Mouse (Mus musculus) duodenum, adult 2 months (tissue): ENCODE data around the gene Krtap1-3. TPM values are rescaled to one million over a fixed set of nuclear protein-coding genes. Genes with fewer than 3 reads are reported as not detected.

Source experiments
- polyA plus RNA-seq: library from polyadenylated mRNA; depleted of rRNA; stranded (reverse); fragments of >200 nt; gene quantifications from 2 replicates; pipeline ENCODE4 v1.2.3, GENCODE M21; 2012; ENCODE audit warnings: low replicate concordance; rRNA removed

Gene Krtap1-3
- polyA plus RNA-seq: not detected in 2 replicates

DNA sequence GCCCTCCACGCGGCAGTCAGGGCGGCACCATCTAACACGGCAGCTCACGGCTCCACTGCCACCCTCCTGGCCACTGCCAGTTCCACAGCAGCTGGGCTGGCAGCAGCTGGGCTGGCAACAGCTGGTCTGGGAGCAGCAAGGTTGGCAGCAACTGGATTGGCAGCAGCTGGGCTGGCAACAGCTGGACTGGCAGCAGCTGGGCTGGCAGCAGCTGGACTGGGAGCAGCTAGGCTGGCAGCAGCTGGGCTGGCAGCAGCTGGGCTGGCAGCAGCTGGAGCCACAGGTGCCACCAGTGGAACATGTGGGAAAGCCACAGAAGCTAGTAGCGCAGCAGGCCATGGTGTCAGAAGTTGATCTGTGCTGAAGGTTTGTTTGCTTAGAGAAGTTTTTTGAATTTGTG is at the start of gene Krtap1-3:
Gene Krtap1-3 (minus strand): TSS at position 359 of the 400 bp plus-strand sequence.

DNA sequence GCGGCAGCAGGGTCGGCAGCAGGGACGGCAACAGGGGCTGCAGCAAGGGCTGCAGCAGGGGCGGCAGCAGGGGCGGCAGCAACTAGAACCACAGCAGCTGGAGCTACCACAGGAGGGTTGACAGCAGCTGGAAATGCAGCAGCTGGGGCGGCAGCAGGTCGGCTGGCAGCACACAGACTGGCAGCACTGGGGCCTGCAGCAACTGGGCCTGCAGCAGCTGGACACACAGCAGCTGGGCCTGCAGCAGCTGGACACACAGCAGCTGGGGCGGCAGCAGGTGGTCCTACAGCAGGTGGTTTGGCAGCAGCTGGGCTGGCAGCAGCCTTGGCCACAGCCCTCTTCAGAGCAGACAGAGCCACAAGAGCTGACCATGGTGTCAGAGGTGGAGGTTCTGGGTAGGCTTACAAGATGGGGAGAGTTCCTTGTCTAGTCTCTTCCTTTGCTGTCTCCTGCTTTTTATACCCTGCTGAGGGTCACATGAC is 43.6 kb upstream of the Krtap1-3 start, which contains the start of gene Krtap4-2:
Gene Krtap4-2 (minus strand): TSS at position 432 of the 482 bp plus-strand sequence.

DNA sequence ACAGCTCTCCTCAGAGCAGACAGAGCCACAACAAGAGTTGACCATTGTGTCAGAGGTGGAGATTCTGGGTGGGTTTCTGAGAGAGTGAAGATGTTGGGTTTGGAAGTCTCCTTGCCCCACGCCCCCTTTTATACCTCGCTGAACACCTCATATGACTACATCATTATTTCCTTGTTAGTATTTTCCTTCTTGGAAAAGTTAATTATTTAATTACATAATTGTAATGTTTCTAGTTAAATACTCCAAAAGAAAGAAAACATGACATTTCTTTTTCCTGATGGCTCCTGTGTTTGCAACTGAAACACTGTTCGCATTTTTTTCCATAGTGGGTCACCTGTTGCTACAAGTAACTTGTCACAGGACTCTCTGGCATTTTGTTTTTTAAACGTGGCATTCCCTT is 37.0 kb upstream of the Krtap1-3 start, which contains the start of gene Krtap4-1:
Gene Krtap4-1 (minus strand): TSS at position 101 of the 400 bp plus-strand sequence.

DNA sequence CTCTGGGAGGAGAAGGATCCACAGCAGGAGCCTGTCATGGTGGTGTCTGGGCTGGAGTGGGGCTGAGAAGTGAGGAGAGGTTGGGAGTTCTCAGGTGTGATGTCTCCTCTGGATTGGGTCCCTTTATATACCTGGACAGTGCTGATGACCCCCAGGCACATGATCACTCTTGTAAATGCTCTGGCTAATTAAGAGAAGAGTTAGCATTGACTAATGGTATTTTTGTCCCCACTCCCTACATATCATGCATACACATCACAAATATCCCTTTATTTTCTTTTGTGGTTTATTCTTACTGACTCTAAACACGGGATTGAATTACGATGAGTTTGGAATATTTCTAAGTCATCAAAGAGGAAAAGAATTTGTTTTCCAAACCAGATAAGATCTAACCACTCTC is 29.2 kb upstream of the Krtap1-3 start, which contains the start of gene Gm11562:
Gene Gm11562 (minus strand): TSS at position 101 of the 400 bp plus-strand sequence.

DNA sequence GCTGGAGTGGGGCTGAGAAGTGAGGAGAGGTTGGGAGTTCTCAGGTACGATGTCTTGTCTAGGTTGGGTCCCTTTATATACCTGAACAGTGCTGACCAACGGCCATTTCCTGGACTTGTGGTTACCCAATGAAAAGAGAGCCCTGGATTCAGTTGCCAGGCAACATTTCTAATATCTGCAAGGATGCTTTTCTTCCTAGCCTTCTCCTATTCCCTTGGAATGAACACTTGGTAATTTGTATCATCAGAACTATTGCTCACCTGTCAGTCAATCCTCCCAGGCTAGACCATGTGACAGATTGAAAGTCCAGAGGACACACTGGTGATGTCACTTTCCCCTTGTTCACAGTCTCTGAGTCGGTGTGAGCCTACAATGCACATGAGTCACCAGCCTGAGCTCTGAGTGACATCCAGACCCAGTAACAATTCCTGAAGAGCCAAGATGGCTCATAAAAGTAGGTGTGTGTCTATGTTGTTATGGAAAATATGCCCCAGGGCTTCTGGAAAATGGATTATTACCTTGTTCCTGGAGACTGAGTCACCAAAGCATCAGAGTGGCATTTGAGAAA is 23.7 kb upstream of the Krtap1-3 start, which contains the start of gene Krtap2-4:
Gene Krtap2-4 (minus strand): TSS at position 51 of the 568 bp plus-strand sequence.

DNA sequence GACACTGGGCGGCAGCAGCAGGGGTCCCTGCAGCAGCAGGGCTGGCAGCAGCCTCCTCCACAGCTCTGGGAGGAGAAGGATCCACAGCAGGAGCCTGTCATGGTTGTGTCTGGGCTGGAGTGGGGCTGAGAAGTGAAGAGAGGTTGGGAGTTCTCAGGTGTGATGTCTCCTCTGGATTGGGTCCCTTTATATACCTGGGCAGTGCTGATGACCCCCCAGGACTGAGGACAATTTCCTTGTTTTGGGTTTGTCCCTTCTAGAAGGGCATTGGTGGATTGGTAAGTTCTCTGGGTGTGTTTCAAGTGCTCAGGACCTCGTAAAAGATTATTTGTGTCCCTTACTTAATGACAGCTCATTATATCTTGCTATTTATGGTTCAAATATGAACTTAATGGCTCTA is 18.9 kb upstream of the Krtap1-3 start, which contains the start of gene Gm11937:
Gene Gm11937 (minus strand): TSS at position 101 of the 400 bp plus-strand sequence.

DNA sequence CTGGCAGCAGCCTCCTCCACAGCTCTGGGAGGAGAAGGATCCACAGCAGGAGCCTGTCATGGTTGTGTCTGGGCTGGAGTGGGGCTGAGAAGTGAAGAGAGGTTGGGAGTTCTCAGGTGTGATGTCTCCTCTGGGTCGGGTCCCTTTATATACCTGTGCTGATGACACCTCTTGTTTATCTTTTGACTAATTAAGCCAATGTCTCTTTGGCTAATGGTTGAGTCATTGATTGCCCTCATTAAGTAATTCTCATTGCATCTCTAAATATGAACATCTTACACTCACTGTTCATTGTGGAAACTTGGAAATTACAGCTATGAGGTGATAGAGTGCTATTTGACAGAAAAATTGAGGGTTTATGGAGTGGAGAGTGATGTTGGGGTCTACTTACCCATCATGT is 12.1 kb upstream of the Krtap1-3 start, which contains the start of gene Gm11938:
Gene Gm11938 (minus strand): TSS at position 101 of the 400 bp plus-strand sequence.

DNA sequence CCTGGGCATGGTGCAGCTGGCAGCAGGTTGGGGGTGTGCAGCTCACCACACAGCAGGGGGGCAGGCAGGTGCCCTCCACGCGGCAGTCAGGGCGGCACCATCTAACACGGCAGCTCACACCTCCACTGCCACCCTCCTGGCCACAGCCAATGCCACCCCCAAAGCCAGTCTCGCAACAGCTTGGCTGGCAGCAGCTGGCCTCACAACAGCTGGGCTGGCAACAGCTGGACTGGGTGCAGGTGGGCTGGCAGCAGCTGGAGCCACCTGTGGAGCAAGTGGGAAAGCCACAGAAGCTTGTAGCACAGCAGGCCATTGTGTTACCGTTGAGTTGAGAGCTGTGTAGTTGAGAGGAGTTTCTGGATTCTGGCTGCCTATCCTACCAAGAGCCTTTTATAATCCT is 6.6 kb upstream of the Krtap1-3 start, which contains the start of gene Krtap9-3:
Gene Krtap9-3 (minus strand): TSS at position 364 of the 400 bp plus-strand sequence.

DNA sequence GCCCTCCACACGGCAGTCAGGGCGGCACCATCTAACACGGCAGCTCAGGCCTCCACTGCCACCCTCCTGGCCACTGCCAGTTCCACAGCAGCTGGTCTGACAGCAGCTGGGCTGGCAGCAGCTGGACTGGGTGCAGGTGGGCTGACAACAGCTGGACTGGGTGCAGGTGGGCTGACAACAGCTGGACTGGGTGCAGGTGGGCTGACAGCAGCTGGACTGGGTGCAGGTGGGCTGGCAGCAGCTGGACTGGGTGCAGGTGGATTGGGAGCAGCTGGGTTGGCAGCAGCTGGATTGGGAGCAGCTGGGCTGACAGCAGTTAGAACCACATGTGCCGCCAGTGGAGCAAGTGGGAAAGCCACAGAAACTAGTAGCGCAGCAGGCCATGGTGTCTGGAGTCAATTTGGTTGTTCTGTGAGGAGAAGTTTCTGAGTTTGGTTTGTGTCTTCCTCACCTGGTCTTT is 7.9 kb downstream of the Krtap1-3 start, which contains the start of gene Krtap1-4:
Gene Krtap1-4 (minus strand): TSS at position 410 of the 460 bp plus-strand sequence.

DNA sequence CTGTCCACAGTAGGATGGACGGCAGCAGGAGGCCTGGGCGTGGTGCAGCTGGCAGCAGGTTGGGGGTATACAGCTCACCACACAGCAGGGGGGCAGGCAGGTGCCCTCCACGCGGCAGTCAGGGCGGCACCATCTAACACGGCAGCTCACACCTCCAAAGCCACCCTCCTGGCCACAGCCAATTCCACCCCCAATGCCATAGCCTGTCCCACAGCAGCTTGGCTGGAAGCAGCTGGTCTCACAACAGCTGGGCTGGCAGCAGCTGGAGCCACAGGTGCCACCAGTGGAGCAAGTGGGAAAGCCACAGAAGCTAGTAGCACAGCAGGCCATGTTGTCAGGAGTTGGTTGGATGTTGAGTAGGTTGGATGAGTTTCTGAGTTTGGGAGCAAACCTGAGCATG is 10.5 kb downstream of the Krtap1-3 start, which contains the start of gene Krtap1-5:
Gene Krtap1-5 (minus strand): TSS at position 381 of the 400 bp plus-strand sequence.

DNA sequence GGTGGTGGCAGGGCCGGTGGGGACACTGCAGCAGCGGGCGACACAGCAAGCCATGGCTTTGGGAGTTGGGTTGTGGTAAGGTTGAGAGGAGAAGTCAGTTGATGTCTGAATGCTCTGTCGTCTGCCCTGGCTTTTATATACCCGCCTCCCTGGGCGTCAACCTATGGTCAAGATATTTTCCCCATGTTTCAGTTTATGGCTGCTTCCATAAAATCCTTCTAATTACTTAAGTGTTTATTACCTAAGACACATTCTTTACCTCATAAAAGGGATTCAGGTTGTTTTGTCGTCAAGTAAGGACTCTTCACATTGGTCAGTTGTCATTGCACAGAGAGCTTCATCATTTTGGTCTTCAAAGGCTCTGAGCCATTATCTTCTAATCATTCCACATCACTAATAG is 24.6 kb downstream of the Krtap1-3 start, which contains the start of gene Krtap3-1:
Gene Krtap3-1 (minus strand): TSS at position 101 of the 400 bp plus-strand sequence.

DNA sequence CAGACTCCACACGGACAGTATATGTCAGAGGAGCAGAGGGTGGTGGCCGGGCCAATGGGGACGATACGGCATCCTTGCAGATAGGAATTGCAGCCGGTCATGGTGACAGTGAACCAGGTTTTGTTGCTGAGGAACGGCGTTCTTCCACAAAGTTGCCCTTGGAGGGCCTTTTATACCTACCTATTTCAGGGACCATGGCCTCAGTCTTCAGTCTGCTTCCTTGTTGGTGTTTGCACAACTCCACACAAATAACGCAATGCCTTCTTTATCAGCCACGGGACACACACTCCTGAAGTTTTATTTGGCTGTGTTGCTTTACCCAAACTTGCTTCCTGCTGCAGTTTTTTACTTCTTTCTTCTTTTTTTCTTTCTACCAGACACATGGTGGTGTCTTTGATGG is 31.8 kb downstream of the Krtap1-3 start, which contains the start of gene Gm11939:
Gene Gm11939 (minus strand): TSS at position 101 of the 400 bp plus-strand sequence.

DNA sequence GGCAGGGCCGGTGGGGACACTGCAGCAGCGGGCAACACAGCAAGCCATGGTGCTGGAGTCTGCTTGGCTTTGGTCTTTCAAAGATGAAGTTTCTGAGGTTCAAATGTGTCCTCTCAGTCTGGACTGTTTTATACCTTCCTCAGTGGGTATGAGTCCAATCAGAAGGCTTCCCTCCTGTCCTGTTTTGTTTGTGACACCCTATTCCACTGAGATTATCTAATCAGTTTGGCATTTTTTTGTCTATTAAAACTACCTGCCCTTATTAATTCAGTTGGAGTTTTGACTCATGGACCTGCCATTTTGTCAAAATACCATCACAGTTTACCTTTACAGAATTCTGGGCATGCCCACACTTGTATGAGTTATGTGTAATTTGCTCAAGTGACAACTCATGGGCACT is 34.4 kb downstream of the Krtap1-3 start, which contains the start of gene Krtap3-2:
Gene Krtap3-2 (minus strand): TSS at position 101 of the 400 bp plus-strand sequence.

DNA sequence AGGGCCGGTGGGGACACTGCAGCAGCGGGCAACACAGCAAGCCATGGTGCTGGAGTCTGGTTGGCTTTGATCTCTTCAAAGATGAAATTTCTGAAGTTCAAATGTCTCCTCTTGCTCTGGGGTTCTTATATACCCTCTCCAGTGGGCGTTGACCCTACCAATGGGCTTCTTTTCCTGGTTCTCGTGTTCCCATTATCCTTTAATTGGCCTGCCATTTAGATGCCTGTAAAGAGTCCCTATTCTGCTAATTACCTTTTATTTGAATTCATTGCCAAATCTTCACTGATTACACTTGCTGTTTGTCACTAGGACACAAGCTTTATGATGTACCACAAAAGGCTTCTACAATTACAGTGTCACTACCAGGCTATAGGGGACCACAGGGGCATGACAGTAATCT is 40.4 kb downstream of the Krtap1-3 start, which contains the start of gene Krtap3-3:
Gene Krtap3-3 (minus strand): TSS at position 101 of the 400 bp plus-strand sequence.

Other genes with a start within 250 kb of the Krtap1-3 start
- not detected in 2 replicates for gene Krt27, start 240.2 kb downstream of the Krtap1-3 start, polyA plus RNA-seq
- gene Krt28, start 216.4 kb downstream of the Krtap1-3 start, polyA plus RNA-seq: 0.15 TPM in 1 of 2 replicates, not detected in the other
- 0.22 and 0.31 TPM in 2 replicates for gene Krt10, start 202.0 kb downstream of the Krtap1-3 start, polyA plus RNA-seq
- gene Krt12, start 169.1 kb downstream of the Krtap1-3 start, polyA plus RNA-seq: 2.3 and 5.4 TPM in 2 replicates
- gene Krt20, start 153.2 kb downstream of the Krtap1-3 start, polyA plus RNA-seq: 90.1 and 382 TPM in 2 replicates
- 2.5 and 23.6 TPM in 2 replicates for gene Krt23, start 98.2 kb downstream of the Krtap1-3 start, polyA plus RNA-seq
- gene Krt39, start 70.0 kb downstream of the Krtap1-3 start, polyA plus RNA-seq: not detected in 2 replicates
- gene Krt40, start 48.2 kb downstream of the Krtap1-3 start, polyA plus RNA-seq: not detected in 2 replicates
- gene Krtap3-3, start 40.5 kb downstream of the Krtap1-3 start, polyA plus RNA-seq: not detected in 2 replicates
- not detected in 2 replicates for gene Krtap3-2, start 34.5 kb downstream of the Krtap1-3 start, polyA plus RNA-seq
- gene Gm11939, start 31.9 kb downstream of the Krtap1-3 start, polyA plus RNA-seq: not detected in 2 replicates
- gene Krtap3-1, start 24.7 kb downstream of the Krtap1-3 start, polyA plus RNA-seq: 0.21 TPM in 1 of 2 replicates, not detected in the other
- gene Krtap1-5, start 10.3 kb downstream of the Krtap1-3 start, polyA plus RNA-seq: not detected in 2 replicates
- gene Krtap1-4, start 7.7 kb downstream of the Krtap1-3 start, polyA plus RNA-seq: not detected in 2 replicates
- gene Krtap9-3, start 6.8 kb upstream of the Krtap1-3 start, polyA plus RNA-seq: not detected in 2 replicates
- gene Gm11938, start 12.0 kb upstream of the Krtap1-3 start, polyA plus RNA-seq: not detected in 2 replicates
- gene Gm11937, start 18.9 kb upstream of the Krtap1-3 start, polyA plus RNA-seq: not detected in 2 replicates
- 0.27 TPM in 1 of 2 replicates, not detected in the other for gene Krtap2-4, start 23.5 kb upstream of the Krtap1-3 start, polyA plus RNA-seq
- gene Gm11562, start 29.1 kb upstream of the Krtap1-3 start, polyA plus RNA-seq: not detected in 2 replicates
- not detected in 2 replicates for gene Krtap4-1, start 36.9 kb upstream of the Krtap1-3 start, polyA plus RNA-seq
- gene Krtap4-2, start 43.7 kb upstream of the Krtap1-3 start, polyA plus RNA-seq: not detected in 2 replicates
- not detected in 2 replicates for gene Krtap4-7, start 52.8 kb upstream of the Krtap1-3 start, polyA plus RNA-seq
- gene Gm11555, start 58.9 kb upstream of the Krtap1-3 start, polyA plus RNA-seq: not detected in 2 replicates
- not detected in 2 replicates for gene Gm11563, start 67.6 kb upstream of the Krtap1-3 start, polyA plus RNA-seq
- gene Krtap4-6, start 74.6 kb upstream of the Krtap1-3 start, polyA plus RNA-seq: not detected in 2 replicates
- gene Gm14190, start 99.4 kb upstream of the Krtap1-3 start, polyA plus RNA-seq: not detected in 2 replicates
- gene Gm14180, start 143.0 kb upstream of the Krtap1-3 start, polyA plus RNA-seq: not detected in 2 replicates
- not detected in 2 replicates for gene Gm11595, start 181.6 kb upstream of the Krtap1-3 start, polyA plus RNA-seq
- gene Krtap4-8, start 189.4 kb upstream of the Krtap1-3 start, polyA plus RNA-seq: not detected in 2 replicates
- gene Krtap4-9, start 193.9 kb upstream of the Krtap1-3 start, polyA plus RNA-seq: not detected in 2 replicates
- not detected in 2 replicates for gene Gm11596, start 202.1 kb upstream of the Krtap1-3 start, polyA plus RNA-seq
- not detected in 2 replicates for gene Gm11569, start 207.6 kb upstream of the Krtap1-3 start, polyA plus RNA-seq
- gene Gm11554, start 213.1 kb upstream of the Krtap1-3 start, polyA plus RNA-seq: not detected in 2 replicates
- gene Krtap4-13, start 218.6 kb upstream of the Krtap1-3 start, polyA plus RNA-seq: not detected in 2 replicates
- gene Gm11564, start 224.3 kb upstream of the Krtap1-3 start, polyA plus RNA-seq: not detected in 2 replicates
- not detected in 2 replicates for gene 2300003K06Rik, start 246.7 kb upstream of the Krtap1-3 start, polyA plus RNA-seq